Mouse (Mus musculus) heart, embryonic 16.5 days (tissue): Measurements from ENCODE around the gene Foxg1. TPM values are rescaled to one million over a fixed set of nuclear protein-coding genes. Genes with fewer than 3 reads are reported as not detected.

Experiments
- ATAC-seq: fragments of 200-750 bp; cut with Nextera tagmentation; replicated peaks from 2 replicates; pipeline ENCODE4 v1.8.0; 2017; ENCODE audit warnings: moderate number of reproducible peaks; ENCODE audit not compliant: insufficient read depth, low FRiP score; ENCODE audit errors: extremely low read depth
- H3K27ac ChIP-seq: fragments of 300-500 bp; sonication (generic); 2 replicates; pipeline ENCODE4 v1.5.1; 2014; ENCODE audit warnings: mild to moderate bottlenecking, low read length, control low read depth, moderate library complexity
- H3K27me3 ChIP-seq: fragments of 300-500 bp; sonication (generic); 2 replicates; pipeline ENCODE4 v1.6.1; 2014; ENCODE audit warnings: low read length, mixed read lengths; ENCODE audit not compliant: control insufficient read depth, insufficient read depth
- H3K36me3 ChIP-seq: fragments of 300-500 bp; sonication (generic); 2 replicates; pipeline ENCODE4 v1.6.1; 2014; ENCODE audit not compliant: control insufficient read depth, insufficient read depth
- H3K4me1 ChIP-seq: fragments of 300-500 bp; sonication (generic); 2 replicates; pipeline ENCODE4 v1.6.1; 2014; ENCODE audit warnings: low read length, mixed read lengths; ENCODE audit not compliant: control insufficient read depth, insufficient read depth
- H3K4me2 ChIP-seq: fragments of 300-500 bp; sonication (generic); 2 replicates; pipeline ENCODE4 v1.6.1; 2014; ENCODE audit warnings: low read depth, mild to moderate bottlenecking, control low read depth, low read length
- H3K4me3 ChIP-seq: fragments of 300-500 bp; sonication (generic); 2 replicates; pipeline ENCODE4 v1.5.1; 2014; ENCODE audit warnings: mild to moderate bottlenecking, control low read depth, low read length
- H3K9ac ChIP-seq: fragments of 300-500 bp; sonication (generic); 2 replicates; pipeline ENCODE4 v1.6.1; 2014; ENCODE audit warnings: low read length, control low read depth
- H3K9me3 ChIP-seq: fragments of 300-500 bp; sonication (generic); replicated peaks from 2 replicates; pipeline ENCODE4 v1.6.1; 2016; ENCODE audit warnings: low read length; ENCODE audit not compliant: control insufficient read depth
- WGBS: fragments of 180-500 bp; shearing (Covaris S2); extraction: QIAGEN DNeasy Blood & Tissue Kit; methylation state at CpG from one replicate; pipeline ENCODE4 v1.1.7; 2014; 5-methylcytosine and 5-hydroxymethylcytosine counted together
- polyA plus RNA-seq: library from polyadenylated mRNA; unstranded; fragments of >200 nt; fragmentation: Nextera tagmentation; extraction: Ambion mirVana; gene quantifications from 2 replicates; pipeline ENCODE4 v1.2.1, GENCODE M21; 2015

The Foxg1 gene
- polyA plus RNA-seq, 1 experiment from 2014 or later = 0.38 TPM

DNA sequence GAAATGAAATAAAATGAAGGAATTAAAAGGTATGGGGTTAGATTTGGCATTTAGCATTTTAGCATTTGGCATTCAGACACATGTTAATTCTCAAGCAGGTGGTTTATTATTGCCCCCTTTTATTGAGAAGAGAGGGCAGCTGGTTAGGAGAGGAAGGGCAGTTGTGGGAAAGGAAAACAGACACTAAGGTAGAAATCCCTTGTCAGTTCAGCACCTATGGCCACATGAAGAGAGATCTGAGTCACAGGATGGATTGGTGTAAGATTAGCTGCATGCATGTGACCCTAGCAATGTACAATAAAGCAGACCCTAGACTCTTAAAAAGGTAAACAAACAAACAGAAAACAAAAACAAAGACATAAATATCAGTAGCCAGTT is 15.7 kb downstream of the Foxg1 start:
- no peak for ATAC-seq
- Histone ChIP-seq H3K4me2 (no peak overlapping the region), H3K27ac (no peak overlapping the region), H3K27me3 (peaks cover 63% of the 10 kb centered on the region), H3K4me3 (no peak overlapping the region), H3K36me3 (no peaks in the 10 kb centered on the region), H3K9me3 (no peaks in the 10 kb centered on the region), H3K9ac (no peak overlapping the region), H3K4me1 (peaks cover 3% of the 10 kb centered on the region; the same call in 1 of the 2 replicates)

DNA sequence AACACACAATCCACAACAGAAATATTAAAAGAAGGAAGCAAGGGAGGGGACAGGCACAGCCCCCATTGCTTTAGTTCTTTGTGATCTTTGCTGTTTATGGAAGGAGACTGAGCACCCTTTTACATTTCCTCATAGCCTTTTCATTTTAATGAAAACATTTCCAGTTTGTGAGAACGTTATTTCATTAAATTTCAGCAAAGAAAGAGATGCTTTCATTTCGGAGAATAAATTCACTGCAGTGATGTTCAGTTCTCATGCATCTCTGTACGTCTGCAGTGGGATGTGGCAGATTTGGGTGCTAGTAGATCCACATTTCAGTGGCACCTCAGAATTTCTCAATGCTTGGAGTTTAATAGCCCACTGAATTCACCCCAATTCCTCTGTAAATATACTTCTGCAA is 16.2 kb downstream of the Foxg1 start:
- no peak for ATAC-seq
- H3K27me3 ChIP-seq = peaks cover 63% of the 10 kb centered on the region
- H3K9me3 ChIP-seq = no peaks in the 10 kb centered on the region
- WGBS = 17% methylated on average over 3 of the region's 3 CpGs
- H3K27ac ChIP-seq = no peak overlapping the region
- H3K4me2 ChIP-seq = no peak overlapping the region
- no peaks in the 10 kb centered on the region for H3K36me3 ChIP-seq
- H3K9ac ChIP-seq = no peak overlapping the region
- H3K4me3 ChIP-seq = no peak overlapping the region
- peaks cover 3% of the 10 kb centered on the region; the same call in 1 of the 2 replicates for H3K4me1 ChIP-seq

DNA sequence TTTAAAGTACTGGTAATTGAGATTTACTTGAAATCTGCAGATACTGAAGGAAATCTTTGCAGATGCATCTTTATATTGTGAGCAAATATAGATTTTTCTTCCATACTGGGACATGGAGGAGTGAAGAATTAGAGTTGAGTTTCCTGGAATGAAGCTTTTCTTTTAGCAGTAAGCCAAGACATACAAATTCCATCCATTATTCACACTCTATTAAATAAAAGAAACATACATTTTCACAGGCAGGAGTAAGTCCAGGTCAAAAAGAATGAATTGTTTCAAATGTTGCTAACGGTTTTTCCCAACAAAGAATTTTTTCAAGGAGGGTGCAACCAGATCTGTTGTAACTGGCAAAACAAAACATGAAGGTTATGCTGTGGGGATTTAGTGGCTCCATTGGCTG is 17.2 kb downstream of the Foxg1 start:
- no peak overlapping the region for H3K9ac ChIP-seq
- H3K27me3 ChIP-seq = peaks cover 55% of the 10 kb centered on the region
- no peaks in the 10 kb centered on the region for H3K9me3 ChIP-seq
- no peak overlapping the region for H3K4me3 ChIP-seq
- no peak overlapping the region for H3K4me2 ChIP-seq
- 7% methylated on average over 1 of the region's 1 CpGs for WGBS
- H3K27ac ChIP-seq = no peak overlapping the region
- no peaks in the 10 kb centered on the region for H3K36me3 ChIP-seq
- peaks cover 3% of the 10 kb centered on the region; the same call in 1 of the 2 replicates for H3K4me1 ChIP-seq
- no peak for ATAC-seq

DNA sequence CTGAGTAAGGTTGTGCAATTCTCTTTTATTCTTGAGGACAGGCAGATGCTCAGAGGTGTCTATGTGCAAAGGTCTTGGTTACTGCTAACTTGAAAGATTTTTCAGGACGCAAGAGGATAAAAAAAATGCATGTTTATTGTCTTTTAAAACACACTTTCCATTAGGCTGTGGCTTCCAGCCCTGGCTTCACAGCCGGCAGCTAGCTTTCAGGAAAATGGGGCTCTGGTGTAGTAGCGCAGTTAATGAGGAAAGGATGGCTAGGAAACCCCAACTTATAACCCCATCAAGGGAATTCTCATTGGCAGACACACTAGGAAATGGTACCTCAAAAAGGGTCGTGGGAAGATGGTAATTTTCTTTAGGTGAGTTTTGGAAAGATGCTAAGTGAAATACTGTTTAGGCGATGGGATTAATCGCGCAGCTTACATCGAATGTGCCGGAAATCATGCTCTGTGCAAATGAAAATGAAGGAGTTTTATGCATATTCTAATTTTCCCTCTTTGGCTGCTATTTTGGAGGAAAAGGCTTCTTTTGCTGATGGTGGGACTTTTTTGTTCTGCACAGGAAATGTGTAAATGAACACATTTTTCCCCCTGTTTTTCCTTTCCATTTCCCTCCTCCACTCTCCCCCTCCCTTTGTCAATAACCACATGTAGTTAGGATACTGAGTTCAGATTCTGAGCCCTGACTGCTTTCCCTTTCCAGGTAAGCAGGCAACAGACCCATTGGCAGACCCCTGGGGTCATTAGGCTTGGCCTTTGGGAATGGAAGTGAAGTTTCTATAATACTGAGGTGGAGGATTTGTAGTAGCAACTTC is 17.8 kb downstream of the Foxg1 start:
- Histone ChIP-seq H3K36me3 (no peaks in the 10 kb centered on the region), H3K4me1 (peaks cover 3% of the 10 kb centered on the region; the same call in 1 of the 2 replicates), H3K9me3 (no peaks in the 10 kb centered on the region), H3K27me3 (peaks cover 52% of the 10 kb centered on the region), H3K9ac (no peak overlapping the region), H3K4me2 (peak overlapping the region; percentile 69; the same call in 1 of the 2 replicates), H3K27ac (no peak overlapping the region), H3K4me3 (no peak overlapping the region)
- WGBS = 6% methylated on average over 9 of the region's 9 CpGs
- ATAC-seq = no peak

DNA sequence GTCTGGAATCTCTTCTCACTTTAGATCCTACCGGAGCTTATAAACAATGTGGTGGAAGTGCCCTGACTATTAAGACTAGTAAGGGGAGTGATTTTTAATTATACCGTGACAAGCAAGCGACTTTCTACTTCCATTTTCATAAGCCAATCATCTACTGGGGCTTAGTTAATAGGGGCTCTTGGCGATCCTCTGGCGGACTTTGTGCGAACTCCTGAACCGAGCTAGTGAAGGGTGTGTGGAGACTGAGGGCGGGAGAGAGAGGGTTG is 18.3 kb downstream of the Foxg1 start:
- ATAC-seq = no peak
- no peaks in the 10 kb centered on the region for H3K36me3 ChIP-seq
- H3K9ac ChIP-seq = no peak overlapping the region
- peak overlapping the region; percentile 69 for H3K4me2 ChIP-seq
- 1% methylated on average over 8 of the region's 8 CpGs for WGBS
- peaks cover 3% of the 10 kb centered on the region; the same call in 1 of the 2 replicates for H3K4me1 ChIP-seq
- H3K27me3 ChIP-seq = peaks cover 50% of the 10 kb centered on the region
- H3K27ac ChIP-seq = no peak overlapping the region
- peak overlapping the region; percentile 53 for H3K4me3 ChIP-seq
- no peaks in the 10 kb centered on the region for H3K9me3 ChIP-seq

DNA sequence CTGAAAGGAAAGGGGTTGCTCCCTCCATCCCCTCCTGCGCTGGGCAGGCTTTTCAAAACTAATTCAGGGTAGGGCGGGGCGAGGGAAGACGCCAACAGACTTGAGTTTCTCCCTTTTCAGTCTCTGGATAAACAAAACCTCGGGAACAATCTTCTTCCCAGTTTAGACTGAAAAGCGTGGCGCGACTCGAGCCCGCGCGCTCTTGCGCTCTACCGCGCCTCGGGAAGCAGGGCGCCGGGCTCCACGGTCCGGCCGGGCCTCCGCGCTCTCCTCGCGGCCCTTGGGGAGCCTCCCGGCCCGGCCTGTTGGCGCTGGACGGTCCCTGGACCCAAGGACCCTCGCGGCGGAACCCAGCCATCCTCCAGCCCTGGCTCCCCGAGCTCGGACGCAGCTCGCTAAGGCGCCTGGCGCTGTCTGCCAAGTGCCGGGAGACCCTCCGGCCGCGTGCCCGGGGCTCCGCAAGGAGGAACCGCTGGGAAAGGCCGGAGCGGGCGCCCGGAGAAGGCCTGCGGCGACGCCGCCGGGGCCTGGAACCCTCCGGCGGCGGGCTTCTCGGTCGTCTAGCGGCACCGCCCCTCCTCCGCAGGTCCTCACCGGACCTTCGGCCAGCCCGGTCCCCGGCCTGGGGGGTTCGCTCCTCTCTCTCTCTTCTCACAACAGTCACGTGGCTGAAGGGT is 18.8 kb downstream of the Foxg1 start:
- peak; percentile 58; the same call in 1 of the 2 replicates for ATAC-seq
- Histone ChIP-seq H3K9me3 (no peaks in the 10 kb centered on the region), H3K4me2 (peak overlapping the region; percentile 69), H3K36me3 (no peaks in the 10 kb centered on the region), H3K27ac (0 out of 2 replicates have a peak overlapping the region, but pooled peaks have one; percentile 19), H3K4me3 (peak overlapping the region; percentile 53), H3K4me1 (peaks cover 3% of the 10 kb centered on the region; the same call in 1 of the 2 replicates), H3K27me3 (peaks cover 50% of the 10 kb centered on the region), H3K9ac (peak overlapping the region; percentile 49; the same call in 1 of the 2 replicates)
- WGBS = under 1% methylated on average over 68 of the region's 68 CpGs

DNA sequence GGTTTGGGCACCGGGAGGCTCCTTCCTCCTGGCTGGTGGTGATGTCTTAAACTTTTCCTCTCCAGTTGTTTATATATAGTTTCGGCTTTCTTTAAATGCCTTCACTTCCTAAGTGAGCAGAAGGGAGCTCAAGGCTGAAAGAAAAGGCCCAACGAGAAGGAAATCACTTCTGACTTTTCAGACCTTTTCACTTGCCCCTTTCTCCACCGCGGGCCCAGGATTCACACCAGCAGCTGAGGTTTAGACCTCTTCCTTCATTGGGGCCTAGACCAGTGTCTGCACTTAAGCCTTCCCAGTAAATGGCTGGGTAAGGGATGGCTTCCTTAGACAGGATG is 19.3 kb downstream of the Foxg1 start:
- Histone ChIP-seq H3K4me3 (peak overlapping the region; percentile 53), H3K4me2 (peak overlapping the region; percentile 69), H3K9ac (peak overlapping the region; percentile 49; the same call in 1 of the 2 replicates), H3K27me3 (peaks cover 48% of the 10 kb centered on the region), H3K9me3 (no peaks in the 10 kb centered on the region), H3K36me3 (no peaks in the 10 kb centered on the region), H3K4me1 (peaks cover 3% of the 10 kb centered on the region; the same call in 1 of the 2 replicates), H3K27ac (no peak overlapping the region)
- ATAC-seq = no peak
- 0% methylated on average over 5 of the region's 5 CpGs for WGBS

DNA sequence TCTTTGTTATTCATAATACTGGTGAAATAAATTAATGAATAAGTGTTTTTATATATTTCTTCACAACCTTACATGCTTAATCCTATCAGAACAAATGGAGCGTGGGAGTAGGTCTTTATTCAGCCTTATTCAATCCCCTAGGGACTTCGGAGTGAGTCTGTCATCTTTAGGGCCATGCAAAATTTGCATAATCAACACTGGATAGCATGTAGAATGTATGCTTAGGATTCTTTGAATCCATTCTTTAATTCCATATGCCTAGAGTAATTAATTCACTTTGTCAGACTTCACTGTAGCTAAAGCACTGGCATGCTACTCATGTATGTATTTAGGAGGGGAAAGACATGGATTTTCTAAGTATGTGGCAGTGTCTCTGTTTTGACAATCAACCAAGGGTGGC is 27.4 kb downstream of the Foxg1 start:
- Histone ChIP-seq H3K9ac (no peak overlapping the region), H3K4me1 (no peaks in the 10 kb centered on the region), H3K27me3 (peaks cover 7% of the 10 kb centered on the region), H3K36me3 (no peaks in the 10 kb centered on the region), H3K4me2 (no peak overlapping the region), H3K9me3 (no peaks in the 10 kb centered on the region), H3K4me3 (no peak overlapping the region), H3K27ac (no peak overlapping the region)
- 67% methylated on average over 2 of the region's 2 CpGs for WGBS
- no peak for ATAC-seq

DNA sequence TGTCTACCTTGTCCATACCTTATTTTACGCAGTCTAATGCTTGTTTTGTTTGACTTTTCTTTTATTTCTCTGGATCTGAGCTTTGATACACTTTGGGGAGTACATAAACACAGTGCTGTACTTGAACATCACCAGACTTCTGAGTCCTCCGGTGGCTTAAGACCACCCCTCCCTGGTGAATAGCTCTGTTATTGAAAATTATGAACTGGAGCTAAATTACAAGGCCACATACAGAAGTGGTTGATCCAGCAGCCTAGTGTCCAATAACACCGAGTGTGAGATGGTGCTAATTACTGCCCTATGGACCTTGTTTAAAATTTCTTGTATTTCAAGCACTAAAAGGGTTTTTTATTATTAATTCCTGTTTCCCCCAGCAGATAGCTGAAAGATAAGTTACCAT is 35.5 kb downstream of the Foxg1 start:
- 76% methylated on average over 3 of the region's 3 CpGs for WGBS

More for the DNA sequence above, 35.5 kb downstream of the Foxg1 start:
- H3K4me2 ChIP-seq = no peak overlapping the region
- H3K27ac ChIP-seq = no peak overlapping the region
- H3K27me3 ChIP-seq = no peaks in the 10 kb centered on the region
- H3K4me1 ChIP-seq = no peaks in the 10 kb centered on the region
- no peak overlapping the region for H3K4me3 ChIP-seq
- H3K36me3 ChIP-seq = no peaks in the 10 kb centered on the region
- H3K9ac ChIP-seq = no peak overlapping the region
- ATAC-seq = no peak
- H3K9me3 ChIP-seq = no peaks in the 10 kb centered on the region
